Mouse (Mus musculus): ENCODE measurements around the gene Osbpl3. TPM values are rescaled to one million over a fixed set of nuclear protein-coding genes. Genes with fewer than 3 reads are reported as not detected.

The Osbpl3 gene
- 10 to 100 TPM; 18.2 to 22.5 TPM for total RNA-seq (2021)

DNA sequence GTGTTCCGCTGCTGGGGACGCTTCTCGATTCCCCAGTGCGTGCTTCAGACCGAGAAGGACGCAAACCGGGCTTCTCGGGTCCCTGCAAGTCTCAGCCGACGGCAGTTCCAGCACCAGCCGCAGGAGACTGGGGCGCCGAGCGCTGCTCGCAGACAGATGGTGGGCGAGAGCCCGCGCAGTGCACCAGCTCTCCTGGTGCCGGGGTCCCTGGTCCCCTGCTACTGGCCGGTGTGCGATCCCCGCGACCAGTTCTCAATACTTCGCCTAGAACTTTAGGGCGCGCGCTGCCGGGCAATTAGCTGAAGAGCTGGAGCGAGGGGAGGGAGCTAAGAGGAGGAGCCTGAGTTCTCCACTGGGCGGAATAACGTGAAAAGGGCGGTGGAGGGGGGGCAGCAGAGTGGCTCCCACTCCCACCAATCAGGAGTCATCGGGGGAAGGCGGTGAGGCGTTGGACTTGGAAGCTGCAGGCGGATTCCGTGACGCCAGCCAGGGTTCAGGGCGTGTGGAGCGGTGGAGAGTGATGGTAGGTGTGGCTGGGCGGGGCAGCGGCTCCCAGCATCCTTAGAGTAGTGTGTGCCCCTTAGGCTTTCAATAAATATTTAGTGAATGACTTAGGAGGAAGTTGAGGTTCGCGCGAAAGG is at the start of gene Osbpl3:
Gene Osbpl3 (minus strand): TSS at position 373 of the 641 bp plus-strand sequence.
- DNase-seq, result peak; percentile 82 to 83

DNA sequence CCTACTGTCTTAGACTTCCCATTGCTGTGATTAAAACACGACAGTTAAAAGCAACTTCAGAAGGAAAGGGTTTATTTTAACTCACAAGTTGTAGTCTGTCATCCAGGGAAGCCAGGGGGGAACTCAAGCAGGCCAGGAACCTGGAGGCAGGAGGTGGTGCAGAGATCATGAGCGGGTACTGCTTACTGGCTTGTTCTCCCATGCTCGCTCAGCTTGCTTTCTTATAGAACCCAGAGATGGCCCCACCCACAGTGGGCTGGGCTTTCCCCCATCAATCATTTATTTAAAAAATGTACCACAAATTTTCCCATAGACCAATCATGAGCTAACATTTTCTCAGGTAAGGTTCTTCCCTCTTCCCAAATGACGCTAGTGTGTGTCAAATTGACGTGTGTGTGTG is 49.5 kb upstream of the Osbpl3 start:
- no peak for DNase-seq

DNA sequence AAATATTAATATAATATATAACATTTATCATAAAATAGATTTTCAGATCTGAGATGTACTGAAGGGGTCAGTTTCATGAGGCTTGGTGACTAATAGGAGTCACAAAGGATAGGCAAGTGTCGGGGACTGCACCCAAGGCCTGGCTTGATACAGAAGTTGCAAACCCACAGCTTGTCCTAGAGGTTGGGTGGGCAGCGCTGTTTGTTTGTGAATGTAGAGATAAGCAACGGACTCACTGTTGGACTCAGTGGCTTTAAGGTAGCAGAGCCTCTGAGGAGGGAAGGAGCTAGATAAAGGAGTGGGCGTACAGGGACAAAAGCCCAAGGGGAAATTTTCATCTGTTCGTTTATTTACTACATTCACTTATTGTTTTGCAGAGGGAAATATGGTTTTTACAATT is 48.7 kb upstream of the Osbpl3 start:
- DNase-seq, result no peak

DNA sequence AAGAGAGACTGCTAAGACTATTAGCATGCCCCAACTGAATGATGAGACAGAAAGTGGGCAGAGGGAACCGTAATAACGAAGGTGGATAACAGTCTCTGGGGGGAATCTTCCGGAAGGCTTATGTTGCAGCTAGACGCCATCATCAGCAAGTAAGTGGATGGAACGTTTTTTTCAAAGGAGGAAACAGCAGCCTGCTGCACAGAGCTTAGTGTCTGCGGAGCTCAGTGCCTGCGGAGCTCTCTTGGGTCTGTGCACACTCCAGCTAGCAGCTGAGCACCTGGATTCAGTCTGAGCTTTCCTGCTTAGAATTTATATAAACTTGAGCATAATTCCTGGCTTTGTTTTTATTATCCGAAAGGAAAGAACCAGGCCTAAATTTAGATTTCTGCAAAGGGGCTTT is 47.8 kb upstream of the Osbpl3 start:
- DNase-seq, result no peak

DNA sequence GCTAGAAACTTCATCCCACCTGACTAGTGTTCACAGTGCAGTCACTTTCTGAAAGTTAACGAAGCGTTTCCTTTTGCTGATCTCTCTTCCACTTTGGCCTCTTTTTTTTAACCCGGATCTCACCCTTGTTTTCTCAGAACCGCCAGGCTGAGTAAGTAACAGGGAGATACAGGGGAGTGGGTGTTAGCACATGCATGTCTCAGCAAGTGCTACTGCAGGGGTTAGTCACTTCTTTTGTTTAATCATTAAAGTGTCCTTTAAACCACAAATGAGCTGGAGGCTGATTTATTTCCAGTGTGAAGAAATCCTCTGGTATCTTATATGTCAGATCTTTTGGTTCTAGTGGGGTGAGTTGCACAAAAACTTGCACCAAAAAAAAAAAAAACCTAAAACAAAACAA is 47.0 kb upstream of the Osbpl3 start:
- no peak for DNase-seq

DNA sequence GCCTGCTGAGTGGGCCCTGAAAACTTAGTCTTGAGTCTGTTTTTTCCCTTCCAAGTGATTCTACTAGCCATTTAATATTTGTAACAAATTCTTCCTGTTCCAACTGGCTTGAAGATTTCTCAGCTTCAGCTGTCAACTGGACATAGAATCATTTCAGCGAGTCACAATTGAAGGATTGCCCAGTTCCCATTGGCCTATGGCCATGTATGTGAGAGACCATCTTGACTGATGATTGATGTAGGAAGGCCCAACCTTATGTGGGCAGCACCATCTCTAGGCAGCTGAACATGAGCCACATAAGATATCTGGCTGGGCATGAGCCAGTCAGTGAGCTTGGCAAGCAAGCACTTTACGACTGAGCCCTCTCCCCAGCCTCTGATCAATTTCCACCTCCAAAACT is 42.3 kb upstream of the Osbpl3 start:
- DNase-seq, result no peak

DNA sequence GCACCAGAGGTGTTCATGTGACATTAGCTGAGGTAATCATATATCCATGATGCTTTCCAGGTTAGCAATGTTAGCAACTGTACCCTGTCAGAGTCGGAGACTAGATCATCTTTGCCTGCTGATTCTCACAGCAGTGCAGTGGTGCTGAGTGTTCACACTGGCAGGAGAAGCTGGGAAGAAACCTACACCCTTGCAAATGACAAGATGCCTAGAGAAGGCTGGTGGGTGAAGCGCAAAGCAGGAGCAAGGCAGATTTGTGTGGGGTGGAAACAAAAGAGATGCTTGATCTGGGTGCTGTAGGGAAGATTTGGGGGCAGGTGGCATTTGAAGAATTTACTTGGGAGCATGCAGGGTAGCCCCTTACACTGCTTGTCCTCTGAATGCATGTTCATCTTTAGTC is 34.5 kb upstream of the Osbpl3 start:
- DNase-seq, result no peak

DNA sequence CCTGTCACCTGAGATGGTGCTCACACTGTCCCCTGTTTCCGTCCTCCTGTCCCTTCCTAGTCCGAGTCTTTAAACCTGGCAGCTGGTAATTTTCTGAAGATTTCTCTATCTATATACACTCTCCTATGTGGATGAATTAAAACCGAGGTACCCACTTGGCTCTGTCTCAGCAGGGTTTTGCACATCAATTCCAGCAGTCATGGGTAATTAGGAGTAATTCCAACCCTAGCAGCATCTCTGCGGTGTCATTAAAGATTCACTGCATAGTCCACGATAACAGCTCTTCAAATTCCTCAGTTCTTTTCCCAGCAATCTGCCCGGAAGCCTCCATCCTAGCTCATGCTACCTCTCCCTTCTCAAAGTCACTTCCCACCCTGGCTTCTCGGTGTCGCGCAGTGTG is 33.4 kb upstream of the Osbpl3 start:
- DNase-seq, result no peak

DNA sequence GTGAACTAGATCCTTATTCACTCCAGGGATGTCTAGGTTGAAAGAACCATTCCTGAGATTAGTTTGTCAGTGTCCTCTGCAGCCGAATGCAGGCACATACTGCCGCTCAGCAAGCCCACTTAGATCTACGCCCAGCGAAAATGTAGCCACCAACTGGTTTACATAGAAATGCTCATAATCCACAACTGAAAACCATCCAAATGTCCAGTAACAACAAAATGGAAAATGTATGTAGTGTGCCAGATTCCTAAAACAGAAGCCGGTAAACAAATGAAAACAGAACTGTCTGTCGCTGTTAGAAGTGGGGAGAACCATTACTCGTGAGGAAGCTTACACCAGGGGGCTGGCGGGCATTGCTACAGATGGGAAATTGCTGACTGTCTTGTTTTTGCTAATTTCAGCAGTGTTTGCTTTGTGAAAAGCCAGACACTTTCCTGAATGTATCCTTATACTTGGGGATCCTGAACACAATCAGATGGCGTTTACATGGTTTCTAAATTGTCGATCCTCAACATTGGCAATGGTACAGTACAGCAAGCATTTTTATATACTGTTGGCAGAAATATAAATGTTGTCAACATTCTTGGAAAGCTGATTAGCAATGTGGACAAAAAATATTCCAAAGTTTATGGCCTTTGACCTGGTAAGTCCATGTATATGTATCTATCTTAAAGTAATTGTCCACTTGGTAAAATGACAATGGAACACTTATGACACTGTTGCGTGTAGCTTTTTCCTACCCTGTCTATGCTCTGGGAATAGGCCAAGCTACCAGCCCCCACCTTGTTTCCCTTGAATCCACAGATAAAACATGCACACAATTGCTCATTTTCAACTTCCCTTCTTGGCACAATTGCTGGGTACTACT is 30.3 kb upstream of the Osbpl3 start:
- no peak for DNase-seq

DNA sequence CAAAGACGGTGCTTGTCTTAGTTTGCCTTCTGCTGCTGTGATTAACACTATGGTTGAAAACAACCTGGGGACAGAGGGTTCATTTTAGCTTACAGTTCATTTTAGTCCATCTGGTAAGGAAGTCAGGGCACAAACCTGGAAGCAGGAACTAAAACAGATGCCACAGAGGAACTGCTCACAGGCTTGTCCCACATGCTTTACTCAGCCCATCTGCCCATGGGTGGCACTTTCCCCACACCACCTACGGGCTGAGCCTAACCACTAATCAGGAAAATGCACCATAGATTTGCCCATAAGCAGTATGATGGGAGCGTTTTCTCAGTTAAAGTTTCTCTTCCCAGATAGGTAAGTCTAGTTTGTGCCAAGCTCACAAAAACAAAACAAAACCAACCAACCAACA is 27.4 kb upstream of the Osbpl3 start:
- DNase-seq, result peak in 1 of 2 experiments; percentile 12

DNA sequence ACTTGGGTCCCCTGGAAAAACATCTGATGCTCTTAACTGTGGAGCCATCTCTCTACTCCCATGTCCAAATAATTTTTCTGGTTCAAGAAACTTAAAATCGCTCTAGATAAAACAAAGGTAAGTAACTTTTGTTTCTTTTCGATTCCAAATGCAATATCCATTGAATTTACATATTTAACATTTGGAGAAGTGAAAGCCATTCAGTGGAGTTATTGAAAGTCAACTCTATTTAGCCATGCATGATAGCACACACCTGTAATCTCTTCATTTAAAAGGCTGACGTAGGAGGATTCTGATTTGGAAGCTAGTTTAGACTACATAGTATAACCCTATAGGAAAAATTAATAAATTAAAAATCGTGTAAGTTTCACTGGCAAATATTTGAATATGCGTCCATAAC is 25.5 kb upstream of the Osbpl3 start:
- DNase-seq, result no peak

DNA sequence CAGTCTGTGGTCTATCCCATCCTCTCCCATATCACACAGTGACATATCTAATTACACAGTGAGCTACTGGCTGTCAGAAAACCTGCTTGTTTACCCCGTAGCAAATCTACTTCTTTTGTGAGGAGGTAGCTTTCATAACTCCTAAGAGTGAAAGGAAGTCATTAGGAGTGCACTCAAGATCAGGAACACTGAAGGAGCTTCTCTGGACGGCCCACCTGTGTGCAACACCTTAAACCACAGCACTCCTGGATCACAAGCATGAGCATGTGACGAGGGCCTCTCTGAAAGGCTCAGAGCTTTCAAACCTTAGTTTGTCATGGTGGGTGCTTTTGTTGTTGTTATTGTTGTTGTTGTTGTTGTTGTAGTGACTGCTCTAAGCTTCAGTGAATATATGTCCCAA is 10.4 kb upstream of the Osbpl3 start:
- DNase-seq, result no peak

DNA sequence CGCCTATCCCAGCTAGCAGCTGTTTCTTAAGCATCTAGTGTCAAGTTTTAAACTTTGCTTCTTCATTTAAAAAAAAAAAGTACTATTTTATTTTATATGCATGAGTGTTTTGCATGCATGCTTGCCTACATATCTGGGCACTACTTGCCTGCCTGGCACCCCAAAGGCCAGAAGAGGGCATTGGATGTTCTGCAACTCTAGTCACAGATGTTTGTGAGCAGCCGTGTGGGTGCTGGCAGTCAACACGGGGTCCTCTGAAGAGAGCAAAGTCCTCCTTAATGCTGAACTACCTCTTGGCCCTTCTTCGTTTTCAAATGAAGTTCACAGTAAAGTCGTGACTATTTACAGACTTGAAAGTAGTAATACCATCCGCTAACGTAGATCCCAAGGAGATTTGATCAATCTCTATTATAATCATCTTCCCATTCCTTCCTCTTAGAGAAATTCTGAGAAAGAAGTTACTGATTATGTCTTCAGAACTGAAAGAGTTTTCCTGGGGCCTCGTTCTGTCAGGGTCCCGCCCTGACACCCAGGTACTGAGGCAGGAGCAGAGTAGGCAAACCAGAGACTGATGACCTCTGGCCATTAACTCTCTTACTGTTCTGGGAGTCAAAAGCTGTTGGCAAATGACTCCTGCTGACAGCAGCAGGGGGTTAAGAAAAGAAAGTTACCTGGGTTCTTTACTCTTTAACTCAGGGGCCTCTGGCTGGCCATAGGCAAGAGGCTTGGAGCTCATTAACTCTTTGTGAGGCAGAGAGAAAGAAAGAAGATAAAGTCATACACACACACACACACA is 8.9 kb upstream of the Osbpl3 start:
- DNase-seq, result no peak

DNA sequence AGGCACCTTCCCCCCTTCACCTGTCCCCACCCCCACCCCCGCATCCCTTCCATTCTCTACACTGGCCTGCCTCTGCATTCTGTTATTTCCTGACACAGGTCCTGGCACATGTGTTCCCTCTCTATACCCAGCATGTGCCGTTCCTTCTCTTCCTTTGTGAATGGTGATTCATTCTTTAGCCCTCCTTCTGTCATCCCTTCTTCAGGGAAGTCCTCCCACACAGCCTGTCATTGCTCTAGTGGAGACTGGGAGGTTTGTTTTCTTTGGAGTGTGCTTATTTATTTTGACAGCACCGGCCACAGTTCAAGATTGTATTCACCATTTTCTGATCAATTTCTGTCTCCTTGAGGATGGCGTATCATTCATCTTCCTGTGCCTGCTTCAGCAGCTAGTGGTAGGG is 6.0 kb upstream of the Osbpl3 start:
- DNase-seq, result no peak

DNA sequence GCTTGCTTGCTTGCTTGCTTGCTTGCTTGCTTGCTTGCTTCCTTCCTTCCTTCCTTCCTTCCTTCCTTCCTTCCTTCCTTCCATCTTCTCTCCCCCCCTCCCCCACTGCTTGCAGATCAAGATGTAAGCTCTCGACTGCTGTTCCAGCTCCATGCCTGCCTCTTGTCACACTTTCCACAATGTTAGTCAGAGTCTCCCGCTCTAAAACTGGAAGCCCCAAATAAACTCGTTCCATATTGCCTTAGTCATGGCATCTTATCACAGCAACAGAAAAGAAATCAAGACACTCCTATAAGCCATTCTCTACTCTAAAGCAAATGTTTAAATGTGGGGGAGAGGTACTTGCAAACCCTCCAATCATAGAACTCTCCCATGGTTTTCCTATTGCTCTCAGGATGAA is 5.6 kb upstream of the Osbpl3 start:
- DNase-seq, result no peak

DNA sequence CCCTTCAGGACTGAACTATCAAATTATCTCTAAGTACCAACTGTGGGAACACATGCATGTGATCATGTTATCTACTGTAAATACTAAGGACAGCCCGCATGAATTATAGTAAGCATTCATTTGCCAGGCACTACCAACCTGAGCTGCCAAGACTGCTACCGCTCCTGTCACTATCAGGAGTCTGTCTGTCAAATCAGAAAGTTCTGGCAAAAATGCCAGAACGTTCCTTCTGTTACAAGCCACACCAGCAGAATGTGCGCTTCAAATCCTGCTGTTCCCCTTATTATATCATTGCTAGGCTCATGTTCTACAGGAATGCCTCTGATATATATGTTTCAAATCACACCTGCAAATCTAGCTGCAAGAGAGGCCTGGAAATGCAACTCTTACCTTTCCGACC is 4.6 kb upstream of the Osbpl3 start:
- DNase-seq, result no peak

DNA sequence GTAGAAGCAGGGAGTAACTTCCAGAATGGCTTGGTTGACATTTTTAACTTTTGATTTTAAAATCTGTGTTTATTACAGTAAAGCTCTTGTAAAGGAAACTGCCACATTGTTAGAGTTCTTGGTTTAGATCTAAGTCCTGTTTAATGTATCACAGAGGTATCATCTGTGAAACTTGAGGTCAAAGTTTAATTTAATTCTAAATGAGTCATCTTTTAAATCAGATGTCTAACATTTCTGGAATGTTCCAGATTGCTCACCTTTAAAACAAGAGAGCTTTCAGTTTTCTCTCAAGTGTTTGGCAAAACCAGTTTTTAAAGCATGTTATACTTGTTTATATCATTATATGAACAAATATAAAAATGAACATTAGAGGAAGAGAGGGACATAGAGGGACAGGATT is 4.2 kb upstream of the Osbpl3 start:
- no peak for DNase-seq

DNA sequence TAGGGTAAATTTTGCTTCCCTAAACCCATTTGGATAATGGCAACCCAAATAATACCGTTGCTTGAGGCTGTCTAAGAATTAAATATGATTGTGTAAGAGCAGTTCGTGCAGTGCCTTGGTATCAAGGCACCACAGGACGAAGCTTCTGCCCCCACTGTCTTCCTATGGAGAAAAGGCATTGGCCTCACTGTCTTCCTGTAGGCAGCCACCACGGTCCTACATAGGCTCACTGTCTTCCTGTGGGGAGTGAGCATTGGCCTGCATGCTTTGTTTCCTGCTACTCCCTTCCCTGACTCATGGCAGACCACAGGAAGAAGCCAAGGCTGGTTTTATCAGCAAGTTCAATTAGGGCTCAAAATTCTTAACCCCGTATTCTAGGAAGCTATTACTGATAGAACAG is 3.3 kb upstream of the Osbpl3 start:
- DNase-seq, result no peak

DNA sequence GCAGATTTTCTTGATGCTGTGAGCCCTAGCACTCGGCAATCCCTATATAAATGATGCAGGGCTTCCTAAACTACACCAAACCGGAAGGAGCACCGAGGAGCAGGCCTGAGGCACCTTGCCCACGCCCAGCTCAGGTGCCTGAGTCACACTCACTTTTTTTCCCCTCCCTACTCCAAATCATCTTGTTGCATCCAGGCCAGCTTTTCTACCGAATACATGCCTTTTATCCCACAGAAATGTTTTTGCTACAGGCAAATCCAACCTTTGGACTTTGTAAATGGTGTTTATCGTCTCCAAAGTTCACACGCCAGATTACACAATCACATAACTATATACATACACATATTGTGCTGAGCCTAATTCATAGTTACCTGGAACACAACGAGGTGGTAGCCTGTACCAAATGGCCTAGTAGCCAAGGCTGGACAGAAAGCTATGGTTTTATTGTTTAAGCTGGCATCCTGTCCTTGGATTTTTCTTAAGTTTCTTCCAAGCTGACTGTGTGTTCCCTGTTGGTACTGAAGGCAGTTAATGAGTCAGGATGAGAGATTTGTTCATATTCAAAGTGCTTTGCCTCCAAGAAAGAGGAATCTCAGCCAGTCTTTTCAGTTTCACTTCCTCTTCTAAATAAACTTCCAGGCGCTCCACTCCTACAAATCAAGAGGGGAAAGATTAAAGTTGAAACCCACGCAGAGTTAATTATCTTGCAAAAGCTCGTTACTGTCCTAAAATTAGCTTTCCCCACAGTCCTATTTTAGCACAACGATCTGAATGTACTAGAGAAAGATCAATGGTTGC is 1.7 kb upstream of the Osbpl3 start:
- no peak for DNase-seq

DNA sequence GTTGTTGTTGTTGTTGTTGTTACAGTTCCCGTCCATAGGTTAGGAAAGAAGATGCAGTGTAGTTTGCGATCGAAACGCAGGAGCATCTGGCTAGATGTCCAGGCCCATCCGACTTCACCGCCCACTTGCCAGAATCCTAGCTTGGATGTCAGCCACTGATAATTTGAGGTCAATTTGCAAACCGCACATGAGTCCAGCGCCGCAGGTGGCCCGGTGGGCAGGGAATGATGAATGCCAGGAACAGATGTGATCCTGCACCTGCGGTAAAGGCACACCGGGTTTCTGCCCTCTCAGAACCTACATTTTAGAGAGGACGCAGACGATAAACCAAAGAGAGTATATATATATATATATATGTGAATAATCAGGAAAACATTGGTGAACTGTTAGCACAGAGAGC is 705 bp upstream of the Osbpl3 start:
- no peak for DNase-seq

DNA sequence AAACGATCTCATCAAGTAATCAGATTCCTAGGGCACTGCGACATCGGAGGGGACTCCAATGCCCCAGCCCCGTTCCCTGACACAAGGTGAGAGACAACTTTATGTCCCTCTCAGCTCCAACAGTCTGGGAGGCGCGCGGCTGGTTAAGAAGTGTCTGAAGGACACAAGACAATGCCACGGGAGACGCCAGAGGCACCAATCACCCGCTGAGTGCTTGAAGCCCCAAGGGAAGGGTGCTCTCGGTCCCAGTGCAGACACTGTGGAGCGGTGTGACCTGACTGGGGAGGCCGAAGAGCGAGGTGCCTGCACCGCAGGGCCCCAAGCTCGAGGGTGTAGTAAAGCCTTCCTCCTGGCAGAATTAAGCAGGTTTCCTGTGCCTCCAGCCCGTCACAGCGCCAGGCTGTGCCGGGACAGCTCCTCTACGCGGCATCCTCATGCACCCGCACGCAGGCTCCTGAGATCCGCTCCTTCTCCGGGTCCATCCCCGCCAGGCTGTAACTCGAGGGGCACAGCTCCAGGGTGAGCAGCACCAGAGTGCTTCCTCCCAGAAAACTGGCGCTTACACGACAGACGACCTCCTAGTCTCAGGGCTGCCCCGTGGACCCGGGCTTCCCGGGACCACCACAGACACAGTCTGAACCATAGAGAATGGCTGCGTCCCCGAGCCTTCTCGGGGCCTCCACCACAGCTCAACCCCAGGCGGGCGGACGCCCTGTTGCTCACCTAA is 736 bp downstream of the Osbpl3 start:
- peak in 1 of 2 experiments; percentile 33 for DNase-seq

DNA sequence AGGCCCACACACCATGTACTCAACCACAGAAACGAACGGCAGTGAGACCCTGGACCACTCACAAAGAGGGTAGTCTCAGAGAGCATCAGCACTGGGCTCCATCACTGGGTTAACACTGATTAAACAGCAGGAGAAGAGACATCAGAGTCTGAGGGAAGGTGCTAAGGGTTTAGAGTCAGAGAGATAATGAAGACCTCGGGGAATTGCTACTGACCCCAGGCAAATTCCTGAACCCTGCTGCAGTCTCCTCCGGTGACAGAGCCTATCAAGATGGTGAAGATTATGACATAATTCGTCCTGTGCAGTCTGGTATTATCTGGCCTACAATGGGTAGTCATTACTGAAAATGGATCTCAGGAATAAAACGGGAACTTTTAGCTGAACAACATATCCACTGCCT is 2.4 kb downstream of the Osbpl3 start:
- no peak for DNase-seq

All from layer of hippocampus, postnatal 36 days (tissue).